Mouse (Mus musculus): ENCODE data around the gene Gorab. TPM values are rescaled to one million over a fixed set of nuclear protein-coding genes. Genes with fewer than 3 reads are reported as not detected.

Gorab gene
- total RNA-seq (2014; rRNA removed) (8.1 and 10.6 TPM in 2 replicates), polyA plus RNA-seq (2015; fragmentation: Nextera tagmentation; extraction: Ambion mirVana) (15.5 and 16.6 TPM in 2 replicates)

DNA sequence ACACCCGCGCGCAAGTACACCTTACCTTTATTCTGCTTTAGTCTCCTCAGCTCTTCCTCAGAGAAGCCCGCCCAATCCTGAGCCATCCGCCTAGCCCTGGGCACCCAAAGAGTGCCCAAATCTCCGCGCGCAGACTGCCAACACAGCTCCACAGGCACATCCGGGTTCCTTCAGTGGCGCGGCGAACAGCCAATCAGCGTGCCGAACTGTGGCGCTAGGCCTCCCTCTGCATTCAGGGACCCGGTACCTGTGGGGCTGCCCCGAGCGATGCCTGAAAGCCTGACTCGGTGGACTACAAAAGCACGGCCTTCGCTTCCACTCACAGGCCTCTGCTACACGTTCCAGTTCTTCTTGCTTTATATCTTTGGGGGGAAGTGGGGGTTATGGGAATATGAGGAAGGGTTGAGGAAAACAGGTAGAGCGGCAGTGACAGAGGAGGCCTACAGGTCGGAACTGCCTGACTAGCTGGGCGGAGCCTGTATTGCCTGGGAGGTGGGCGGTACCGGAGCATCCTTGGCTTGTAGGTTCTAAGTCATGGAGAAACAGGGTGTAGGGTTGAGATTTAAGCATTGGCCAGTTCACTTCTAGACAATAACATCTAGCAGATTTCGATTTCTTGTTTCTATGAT is at the start of gene Gorab:
TSS of gene Gorab (minus strand) at position 172 of the 629 bp plus-strand sequence.
- Histone ChIP-seq H3K4me3 (ENCODE audit: low read length) (peak within 1 kb of the TSS; percentile 60), H3K9me3 (ENCODE audit: low read length) (no peaks in the 10 kb centered on the region), H3K36me3 (ENCODE audit: insufficient read depth, low read length) (no peaks in the 10 kb centered on the region), H3K4me2 (ENCODE audit: low read depth, low read length) (peak within 1 kb of the TSS; percentile 87), H3K4me1 (ENCODE audit: insufficient read depth, low read length) (peaks cover 12% of the 10 kb centered on the region), H3K27me3 (ENCODE audit: insufficient read depth, low read length) (no peaks in the 10 kb centered on the region), H3K27ac (peak within 1 kb of the TSS; percentile 91), H3K9ac (replicated peaks; ENCODE audit: low read length) (peak within 1 kb of the TSS; percentile 85)
- DNase-seq (ENCODE audit: low spot score): peak; percentile 96
- no peak for TF ChIP-seq CTCF (IDR thresholded peaks at IDR 0.05; ENCODE audit: low read depth)
- ATAC-seq: peak; percentile 100
- WGBS: under 1% methylated on average over 28 of the region's 28 CpGs

DNA sequence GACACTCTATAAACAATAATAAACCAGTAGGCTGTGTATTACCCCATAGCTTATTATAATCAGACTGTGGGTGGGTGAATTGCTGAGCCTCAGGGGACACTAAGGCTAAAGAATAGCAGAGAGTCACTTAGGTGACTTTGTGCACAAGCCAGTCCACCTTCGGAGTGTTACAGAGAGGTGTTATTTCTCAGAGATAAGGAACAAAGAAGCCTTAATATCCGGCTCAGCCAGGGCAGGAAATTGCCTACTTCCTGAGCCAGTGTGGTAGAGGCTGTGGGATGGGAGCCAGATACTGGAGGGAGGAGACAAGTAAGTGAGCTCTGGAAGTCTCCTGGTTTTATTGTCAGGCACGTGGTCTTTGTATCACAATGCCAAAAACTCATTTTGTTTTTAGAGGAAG is 40.4 kb upstream of the Gorab start:
- Histone ChIP-seq H3K27ac (no peak overlapping the region), H3K36me3 (ENCODE audit: insufficient read depth, low read length) (no peaks in the 10 kb centered on the region), H3K4me2 (ENCODE audit: low read depth, low read length) (no peak overlapping the region), H3K4me1 (ENCODE audit: insufficient read depth, low read length) (no peaks in the 10 kb centered on the region), H3K9ac (replicated peaks; ENCODE audit: low read length) (no peak overlapping the region), H3K27me3 (ENCODE audit: insufficient read depth, low read length) (no peaks in the 10 kb centered on the region), H3K4me3 (ENCODE audit: low read length) (no peak overlapping the region), H3K9me3 (ENCODE audit: low read length) (no peaks in the 10 kb centered on the region)
- 51% methylated on average over 3 of the region's 3 CpGs for WGBS
- no peak for ATAC-seq
- no peak for DNase-seq (ENCODE audit: low spot score)
- TF ChIP-seq CTCF (IDR thresholded peaks at IDR 0.05; ENCODE audit: low read depth): no peak

DNA sequence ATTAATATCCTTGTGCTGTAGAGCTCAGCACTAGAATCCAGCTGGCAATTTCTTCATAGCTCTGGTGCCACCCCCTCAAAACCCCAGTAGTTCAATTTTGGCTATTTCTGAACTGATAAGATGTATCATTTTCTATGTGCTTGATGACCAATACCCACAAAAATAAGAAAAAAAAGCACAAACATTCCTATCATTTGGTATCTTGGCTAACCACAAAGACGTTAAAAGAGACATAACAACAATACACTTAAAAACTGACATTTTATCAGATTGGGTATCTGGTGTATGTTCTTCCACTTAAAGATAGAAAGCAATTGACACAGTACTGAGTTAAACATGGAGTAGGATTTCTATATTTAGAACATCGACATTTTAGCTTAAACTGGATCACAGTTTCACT is 35.5 kb upstream of the Gorab start:
- Histone ChIP-seq H3K9ac (replicated peaks; ENCODE audit: low read length) (no peak overlapping the region), H3K36me3 (ENCODE audit: insufficient read depth, low read length) (no peaks in the 10 kb centered on the region), H3K9me3 (ENCODE audit: low read length) (no peaks in the 10 kb centered on the region), H3K4me2 (ENCODE audit: low read depth, low read length) (no peak overlapping the region), H3K27me3 (ENCODE audit: insufficient read depth, low read length) (no peaks in the 10 kb centered on the region), H3K4me3 (ENCODE audit: low read length) (no peak overlapping the region), H3K27ac (no peak overlapping the region), H3K4me1 (ENCODE audit: insufficient read depth, low read length) (no peaks in the 10 kb centered on the region)
- DNase-seq (ENCODE audit: low spot score) (no peak), ATAC-seq (no peak)
- 82% methylated on average over 2 of the region's 2 CpGs for WGBS
- no peak for TF ChIP-seq CTCF (IDR thresholded peaks at IDR 0.05; ENCODE audit: low read depth)

DNA sequence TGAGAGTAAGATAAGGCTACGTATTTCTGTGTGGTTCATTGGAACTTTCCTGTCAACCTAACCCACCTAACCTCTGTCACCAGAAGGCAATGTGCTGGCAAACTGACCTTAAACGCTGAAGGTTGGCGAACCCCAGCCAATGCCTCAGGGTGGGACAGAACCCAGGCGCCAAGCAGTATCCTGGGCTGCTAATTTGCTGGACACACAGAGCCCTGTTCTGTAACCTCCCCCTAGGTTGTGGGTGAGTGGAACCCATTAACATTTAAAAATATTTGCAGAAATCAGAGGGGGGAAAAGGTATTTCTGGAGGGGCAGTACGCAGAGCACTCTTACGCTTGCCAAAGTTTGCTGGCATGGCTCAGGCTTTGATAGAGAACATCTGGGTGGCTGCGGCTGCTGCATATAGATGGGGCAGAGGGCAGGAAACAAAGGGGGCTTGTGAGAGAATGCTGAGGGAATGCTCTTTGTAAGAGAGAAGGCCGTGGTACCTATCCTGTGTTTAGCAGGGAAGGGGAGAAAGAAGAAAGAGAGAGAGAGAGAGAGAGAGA is 20.1 kb upstream of the Gorab start:
- Histone ChIP-seq H3K4me2 (ENCODE audit: low read depth, low read length) (no peak overlapping the region), H3K9me3 (ENCODE audit: low read length) (no peaks in the 10 kb centered on the region), H3K36me3 (ENCODE audit: insufficient read depth, low read length) (no peaks in the 10 kb centered on the region), H3K4me3 (ENCODE audit: low read length) (no peak overlapping the region), H3K4me1 (ENCODE audit: insufficient read depth, low read length) (no peaks in the 10 kb centered on the region), H3K27me3 (ENCODE audit: insufficient read depth, low read length) (no peaks in the 10 kb centered on the region), H3K27ac (no peak overlapping the region), H3K9ac (replicated peaks; ENCODE audit: low read length) (no peak overlapping the region)
- no peak for TF ChIP-seq CTCF (IDR thresholded peaks at IDR 0.05; ENCODE audit: low read depth)
- 63% methylated on average over 8 of the region's 8 CpGs for WGBS
- no peak for DNase-seq (ENCODE audit: low spot score)
- no peak for ATAC-seq

DNA sequence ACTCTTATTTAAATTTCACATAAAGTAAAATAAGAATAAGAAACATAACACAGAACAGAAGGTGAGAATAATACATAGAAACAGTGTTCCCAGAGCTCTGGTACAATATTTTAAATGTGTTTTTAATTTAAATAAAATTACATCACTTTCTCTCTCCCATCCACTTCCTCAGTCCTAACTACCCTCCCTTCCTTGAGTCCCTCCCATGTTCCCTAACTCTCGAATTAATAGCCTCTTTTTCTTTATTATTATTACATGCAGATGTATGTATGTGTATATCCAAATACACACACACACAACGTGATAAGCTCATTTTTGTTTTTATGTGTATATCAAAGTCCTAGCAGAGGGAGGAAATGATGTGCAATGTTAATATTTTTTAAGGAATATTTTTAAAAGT is 13.7 kb upstream of the Gorab start:
- Histone ChIP-seq H3K27me3 (ENCODE audit: insufficient read depth, low read length) (no peaks in the 10 kb centered on the region), H3K4me3 (ENCODE audit: low read length) (no peak overlapping the region), H3K9me3 (ENCODE audit: low read length) (no peaks in the 10 kb centered on the region), H3K4me2 (ENCODE audit: low read depth, low read length) (no peak overlapping the region), H3K9ac (replicated peaks; ENCODE audit: low read length) (no peak overlapping the region), H3K36me3 (ENCODE audit: insufficient read depth, low read length) (no peaks in the 10 kb centered on the region), H3K4me1 (ENCODE audit: insufficient read depth, low read length) (no peaks in the 10 kb centered on the region), H3K27ac (no peak overlapping the region)
- ATAC-seq (no peak), DNase-seq (ENCODE audit: low spot score) (no peak)
- no peak for TF ChIP-seq CTCF (IDR thresholded peaks at IDR 0.05; ENCODE audit: low read depth)
- WGBS: 61% methylated on average over 2 of the region's 2 CpGs

DNA sequence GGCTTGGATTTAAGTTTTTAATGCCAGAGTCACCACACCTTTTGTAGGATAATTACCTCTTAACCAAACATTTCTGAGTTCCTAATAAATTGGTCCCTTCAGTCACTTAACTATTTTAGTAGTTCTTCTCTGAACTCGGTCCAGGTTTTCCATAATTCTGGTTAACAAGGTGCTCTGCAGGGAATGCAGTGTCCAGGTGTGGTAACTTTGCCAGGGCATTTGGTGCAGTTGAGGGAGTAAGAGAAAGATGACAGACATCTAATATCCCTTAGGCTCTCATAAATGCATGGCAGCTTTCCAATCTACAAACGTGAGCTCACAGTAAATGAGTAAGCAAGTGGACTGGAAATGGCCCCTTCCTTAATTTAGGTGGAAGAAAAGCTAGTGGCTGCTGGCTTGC is 10.7 kb upstream of the Gorab start:
- H3K9ac ChIP-seq (replicated peaks; ENCODE audit: low read length): no peak overlapping the region
- H3K9me3 ChIP-seq (ENCODE audit: low read length): no peaks in the 10 kb centered on the region
- ATAC-seq (no peak), DNase-seq (ENCODE audit: low spot score) (no peak)
- WGBS: 67% methylated on average over 2 of the region's 2 CpGs
- no peaks in the 10 kb centered on the region for H3K4me1 ChIP-seq (ENCODE audit: insufficient read depth, low read length)
- H3K36me3 ChIP-seq (ENCODE audit: insufficient read depth, low read length): no peaks in the 10 kb centered on the region
- no peak for TF ChIP-seq CTCF (IDR thresholded peaks at IDR 0.05; ENCODE audit: low read depth)
- no peak overlapping the region for H3K27ac ChIP-seq
- H3K27me3 ChIP-seq (ENCODE audit: insufficient read depth, low read length): no peaks in the 10 kb centered on the region
- no peak overlapping the region for H3K4me2 ChIP-seq (ENCODE audit: low read depth, low read length)
- H3K4me3 ChIP-seq (ENCODE audit: low read length): no peak overlapping the region

DNA sequence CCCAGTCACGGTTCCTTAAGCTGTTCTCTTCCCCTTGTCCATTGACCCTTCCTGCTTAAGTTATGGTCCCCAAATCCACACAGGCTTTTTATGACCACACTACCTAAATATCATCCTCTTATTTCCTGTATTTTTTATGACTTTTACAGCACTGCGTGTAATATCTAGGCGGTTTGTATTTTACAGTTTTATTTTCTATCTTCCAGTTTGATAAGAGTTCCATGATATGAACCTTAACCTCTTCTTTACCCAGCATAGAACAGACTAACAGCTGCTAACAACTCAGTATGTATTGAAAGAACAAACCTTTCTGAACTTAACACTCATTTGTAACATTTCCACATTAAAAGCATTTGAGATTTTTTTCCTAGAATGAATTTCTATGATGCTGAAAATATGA is 2.7 kb upstream of the Gorab start:
- Histone ChIP-seq H3K9me3 (ENCODE audit: low read length) (no peaks in the 10 kb centered on the region), H3K4me2 (ENCODE audit: low read depth, low read length) (no peak overlapping the region), H3K9ac (replicated peaks; ENCODE audit: low read length) (no peak overlapping the region), H3K4me1 (ENCODE audit: insufficient read depth, low read length) (peaks cover 12% of the 10 kb centered on the region), H3K27me3 (ENCODE audit: insufficient read depth, low read length) (no peaks in the 10 kb centered on the region), H3K4me3 (ENCODE audit: low read length) (no peak overlapping the region), H3K27ac (no peak overlapping the region), H3K36me3 (ENCODE audit: insufficient read depth, low read length) (no peaks in the 10 kb centered on the region)
- 84% methylated on average over 3 of the region's 3 CpGs for WGBS
- TF ChIP-seq CTCF (IDR thresholded peaks at IDR 0.05; ENCODE audit: low read depth): no peak
- DNase-seq (ENCODE audit: low spot score) (no peak), ATAC-seq (no peak)
